Mouse (Mus musculus) thymus, postnatal 25 days (tissue): ENCODE results near the gene Clec16a.
A peak's percentile ranks its signal among the peaks of the same experiment; 100 is the strongest.

Source experiments
- DNase-seq: peaks from one replicate; pipeline ENCODE4 v3.0.0; 2022

Gene Clec16a

DNA sequence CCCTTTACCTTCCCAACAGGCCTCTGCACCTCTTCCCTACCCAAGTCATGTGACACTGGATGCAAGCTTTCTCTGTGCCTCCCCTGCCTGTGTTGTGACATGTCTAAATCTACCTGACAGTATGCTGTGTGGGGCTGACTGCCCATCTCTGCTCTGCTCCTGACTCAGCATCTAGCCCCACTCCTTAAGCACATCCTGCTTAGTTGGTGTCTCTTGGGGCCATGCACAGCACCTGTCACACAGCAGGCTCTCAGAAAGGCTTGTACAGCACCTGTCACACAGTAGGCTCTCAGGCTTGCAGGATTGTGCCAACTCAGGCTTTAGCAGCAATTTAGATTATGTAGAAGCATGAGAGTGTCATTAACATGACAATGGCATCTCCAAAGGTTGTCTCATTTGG is 106.7 kb downstream of the Clec16a start:
- no peak for DNase-seq

DNA sequence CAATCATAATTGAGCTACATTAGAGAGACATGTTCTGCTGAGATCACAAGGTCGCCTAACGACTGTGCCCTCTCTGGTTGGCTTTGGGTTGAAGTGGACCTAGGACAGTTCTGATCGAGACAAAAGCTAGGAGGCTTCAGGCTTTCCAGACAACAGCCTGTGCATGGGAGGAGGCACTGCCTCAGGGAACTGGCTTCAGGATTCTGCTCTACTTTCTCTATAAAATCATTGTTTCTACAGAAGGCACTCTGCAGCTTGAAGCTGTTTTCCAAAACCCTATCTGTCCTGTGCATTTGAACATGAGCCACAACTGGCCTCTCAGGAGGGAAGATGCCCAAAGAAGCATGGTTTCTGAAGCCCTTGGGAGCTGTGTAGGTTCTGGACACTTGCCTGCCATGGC is 107.8 kb downstream of the Clec16a start:
- no peak for DNase-seq

DNA sequence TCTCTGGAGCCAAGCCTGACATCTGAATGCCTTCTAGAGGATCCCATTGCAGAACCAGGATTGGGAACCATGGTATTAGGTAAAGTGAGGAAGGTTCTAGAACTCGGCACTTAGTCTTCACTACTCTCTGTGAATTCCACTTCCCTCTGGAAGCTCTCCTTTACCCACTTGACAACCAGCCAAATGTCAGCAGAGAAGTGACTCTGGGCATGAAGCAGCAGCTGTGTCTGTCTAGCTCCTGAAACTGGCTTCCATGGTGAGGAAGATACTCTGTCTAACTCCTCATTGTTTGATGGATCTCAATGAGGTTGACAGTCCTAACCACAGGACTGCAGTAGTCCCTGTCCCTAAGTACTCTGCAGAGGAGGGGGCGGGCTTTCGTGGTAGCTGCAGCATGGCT is 110.1 kb downstream of the Clec16a start:
- DNase-seq, result no peak

DNA sequence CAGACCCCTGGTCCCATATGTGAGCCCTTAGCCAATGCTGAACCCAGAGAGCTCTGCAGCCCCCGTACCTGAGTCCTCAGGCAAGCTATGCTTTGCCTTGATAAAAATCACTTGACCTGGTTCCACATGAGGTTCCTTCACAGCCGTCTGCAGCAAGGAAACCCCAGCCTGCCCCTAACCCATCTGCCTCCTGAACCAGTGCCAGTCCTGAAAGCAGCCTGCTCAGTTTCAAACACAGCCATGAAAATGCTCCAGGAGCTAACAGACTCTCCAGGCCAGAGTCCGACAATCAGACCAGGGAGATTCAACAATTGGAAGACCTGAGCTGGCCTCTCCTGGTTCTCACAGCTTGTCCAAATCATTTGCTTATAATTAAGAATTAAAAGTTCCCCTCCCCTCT is 110.8 kb downstream of the Clec16a start:
- DNase-seq, result no peak

DNA sequence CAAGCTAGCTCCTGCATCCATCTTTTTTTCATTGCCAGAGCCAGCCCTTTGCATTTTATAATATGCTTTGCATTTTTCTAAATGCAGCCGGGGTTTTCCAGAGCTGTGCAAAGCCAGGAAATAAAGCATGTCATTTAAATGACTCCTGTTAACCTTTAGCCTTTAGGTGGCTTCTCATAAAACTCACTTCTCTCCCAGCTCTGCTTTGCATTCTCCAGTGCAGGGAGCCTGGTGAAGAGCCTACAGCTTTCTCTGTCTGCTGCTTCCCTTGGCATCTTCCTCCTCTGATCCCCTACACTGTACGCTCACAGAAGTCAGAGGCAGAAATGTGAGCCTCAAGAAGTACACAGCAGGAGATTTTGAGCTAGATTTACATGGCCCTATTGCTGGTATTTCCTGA is 111.3 kb downstream of the Clec16a start:
- DNase-seq, result no peak

DNA sequence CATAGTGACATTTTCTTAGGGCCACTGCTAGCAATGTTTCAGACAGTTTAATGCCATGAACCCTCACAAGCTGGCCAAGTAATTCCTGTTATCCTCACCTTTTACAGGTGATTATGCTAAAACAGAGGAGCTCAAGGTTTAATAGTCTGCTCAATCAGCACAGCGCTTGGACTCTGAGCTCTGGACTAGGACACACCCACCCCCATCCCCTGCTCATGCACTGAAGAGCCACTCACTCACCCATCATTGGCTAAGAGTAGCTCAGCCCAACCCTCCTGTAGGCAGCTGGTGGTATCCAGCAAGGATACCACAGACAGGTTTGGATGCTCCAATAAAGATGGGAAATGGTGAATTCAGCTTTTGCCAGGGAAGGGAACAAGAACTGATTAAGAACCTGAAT is 111.8 kb downstream of the Clec16a start:
- DNase-seq, result no peak

DNA sequence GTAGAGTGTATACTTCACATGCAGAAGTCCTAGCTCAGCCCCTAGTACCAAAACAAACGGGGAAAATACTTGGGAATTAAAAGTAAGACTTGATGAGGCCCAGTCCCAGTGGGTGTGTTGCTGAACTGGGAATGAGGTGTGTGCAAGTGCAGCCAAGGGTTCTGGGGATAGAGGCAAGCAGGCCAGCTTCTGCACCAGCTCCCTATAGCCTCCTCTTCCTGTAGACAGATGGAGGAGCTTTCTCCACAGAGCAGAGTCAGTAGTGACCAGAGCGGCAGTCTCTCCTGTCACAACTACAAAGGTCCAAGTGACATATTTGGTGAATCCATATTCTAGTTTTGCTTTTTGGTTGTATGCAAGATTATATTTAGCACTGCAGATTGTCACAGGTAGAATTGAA is 114.1 kb downstream of the Clec16a start:
- no peak for DNase-seq

DNA sequence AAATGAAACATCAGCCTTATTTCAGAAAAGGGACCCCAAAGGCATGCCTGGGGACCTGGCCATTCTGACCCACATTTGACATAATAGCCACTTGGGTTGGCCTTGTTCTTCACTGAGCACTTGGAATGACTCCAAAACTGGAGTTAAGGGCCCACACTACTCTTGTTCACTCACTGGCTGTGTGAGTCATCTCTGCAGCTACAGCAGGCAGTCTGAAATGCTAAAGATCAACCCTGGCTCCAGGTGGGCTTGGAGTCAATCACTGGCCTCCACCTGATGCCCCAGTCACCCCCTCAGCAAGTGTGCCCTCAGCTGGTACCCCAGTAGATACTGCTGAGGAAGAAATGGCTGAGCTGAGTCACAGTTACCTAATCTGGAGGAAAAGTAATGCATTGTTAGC is 115.4 kb downstream of the Clec16a start:
- no peak for DNase-seq

DNA sequence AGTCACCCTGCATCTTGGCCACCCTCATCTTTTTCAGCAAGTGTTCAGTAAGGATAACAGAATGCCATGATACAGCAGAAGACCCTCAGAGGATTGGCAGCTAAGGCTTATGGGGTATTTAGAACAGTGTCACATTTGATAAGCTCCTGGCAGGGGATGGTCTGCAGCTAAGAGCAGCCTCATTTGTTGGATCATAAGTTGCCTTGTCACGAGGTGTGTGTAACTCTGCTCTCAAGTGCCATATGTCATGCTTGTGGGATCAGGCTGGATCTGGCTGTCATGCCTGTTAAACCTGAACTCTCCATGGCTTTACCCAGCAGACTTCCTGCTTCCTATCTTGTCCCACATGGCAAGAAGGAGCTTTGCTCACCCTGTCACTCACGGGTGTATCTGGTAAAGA is 116.2 kb downstream of the Clec16a start:
- DNase-seq, result no peak

DNA sequence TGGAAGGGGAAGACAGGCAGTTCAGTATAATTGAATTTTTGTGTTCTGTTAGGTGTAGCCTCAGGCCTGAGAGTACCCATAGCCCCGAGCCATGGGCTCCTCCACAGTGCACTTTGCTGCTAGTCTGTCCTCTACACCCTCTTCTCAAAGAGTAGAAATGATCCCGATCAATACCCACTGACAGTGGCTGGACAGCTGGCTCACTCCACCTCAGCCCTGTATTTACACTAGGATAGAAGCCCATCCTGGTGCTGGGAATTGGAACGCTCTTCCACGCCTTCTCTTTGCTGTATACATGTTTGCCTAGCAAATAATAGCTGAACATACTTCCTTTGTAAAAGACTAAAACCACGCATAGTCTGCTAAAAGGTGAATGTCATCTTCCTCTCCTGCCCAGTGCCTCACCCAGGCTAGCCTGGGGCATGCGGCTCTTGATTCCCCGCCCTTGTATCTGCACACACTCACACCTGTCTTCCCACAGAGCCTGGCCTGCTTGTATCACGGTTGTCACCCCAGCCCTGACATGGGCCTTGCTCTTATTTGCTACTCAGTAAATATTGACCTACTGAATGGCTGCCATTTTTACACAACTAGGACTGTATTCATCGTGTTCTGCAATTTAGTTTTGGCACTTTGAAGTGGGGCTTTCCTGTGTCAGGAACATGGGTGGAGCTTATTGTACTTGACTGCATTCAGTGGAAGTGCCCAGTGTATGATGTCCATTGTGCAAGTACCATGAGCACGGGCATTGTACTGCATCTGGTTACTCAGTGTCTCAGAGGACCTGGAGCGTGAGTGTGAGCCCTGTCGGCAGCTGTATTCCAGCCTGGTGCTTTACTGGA is 119.0 kb downstream of the Clec16a start:
- DNase-seq, result peak; percentile 33

DNA sequence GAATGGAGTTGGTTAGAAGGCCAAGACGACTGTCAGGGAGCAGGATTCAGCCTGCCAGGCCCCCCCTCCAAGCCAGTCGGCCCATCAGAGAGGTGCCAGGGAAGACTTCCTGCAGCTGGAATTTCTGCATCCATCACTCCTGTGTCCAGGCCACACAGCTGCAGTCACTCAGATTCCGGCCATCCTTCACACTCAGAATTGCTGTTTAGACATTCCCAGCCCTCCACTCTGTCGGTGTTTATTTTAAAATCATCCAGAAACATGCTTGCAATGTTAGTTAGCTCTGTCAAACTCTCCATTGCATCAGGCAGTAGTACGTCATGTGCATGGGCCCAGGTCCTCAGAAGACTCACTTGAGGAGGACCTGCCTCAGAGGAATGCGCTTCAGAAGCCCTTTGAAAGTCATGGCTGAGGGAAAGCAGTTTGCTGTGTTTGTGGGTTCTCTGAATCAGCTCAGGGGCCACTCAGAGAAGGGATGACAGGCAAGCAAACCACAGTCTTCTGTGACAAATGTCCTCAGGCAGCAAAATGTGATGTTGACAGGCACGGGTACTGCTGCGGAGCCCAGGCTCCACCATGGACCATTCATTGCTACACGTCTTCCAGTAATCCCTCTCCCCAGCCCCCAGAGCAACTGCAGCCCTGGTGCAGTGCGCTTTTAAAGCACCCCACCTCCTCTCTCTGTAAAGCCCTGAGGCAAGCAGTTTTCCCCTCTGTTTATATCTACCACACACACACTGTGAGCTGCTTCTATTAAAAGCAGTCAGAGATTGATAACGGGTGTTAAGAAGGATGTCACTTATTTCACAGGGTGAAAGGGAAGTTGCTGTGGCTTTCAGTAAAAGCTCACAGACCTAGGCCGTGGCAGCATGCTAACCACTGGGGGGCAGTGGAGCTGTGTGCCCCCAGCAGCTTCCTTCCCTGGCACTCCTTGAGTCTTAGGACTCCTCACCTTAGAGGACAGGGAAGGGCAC is 120.1 kb downstream of the Clec16a start:
- DNase-seq, result peak; percentile 92

DNA sequence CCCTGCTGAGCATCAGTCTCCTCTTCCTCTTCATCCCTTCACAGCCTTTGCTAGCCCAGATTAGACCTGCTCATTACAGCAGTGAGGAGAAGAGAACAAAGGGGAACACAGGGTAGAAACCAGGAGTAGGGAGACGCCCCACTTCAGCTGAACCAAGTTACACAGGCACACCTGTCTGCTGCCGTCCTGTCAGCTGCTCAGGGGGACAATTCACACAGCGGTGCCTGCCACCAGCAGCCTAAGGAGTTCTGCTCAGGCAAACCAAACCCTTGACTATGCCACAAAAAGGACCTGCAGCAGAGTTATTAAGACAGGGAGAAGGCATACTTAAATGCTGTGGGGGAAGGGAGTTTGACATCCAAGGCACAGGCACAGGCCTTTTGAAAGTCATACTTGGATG is 121.6 kb downstream of the Clec16a start:
- DNase-seq, result peak; percentile 77

DNA sequence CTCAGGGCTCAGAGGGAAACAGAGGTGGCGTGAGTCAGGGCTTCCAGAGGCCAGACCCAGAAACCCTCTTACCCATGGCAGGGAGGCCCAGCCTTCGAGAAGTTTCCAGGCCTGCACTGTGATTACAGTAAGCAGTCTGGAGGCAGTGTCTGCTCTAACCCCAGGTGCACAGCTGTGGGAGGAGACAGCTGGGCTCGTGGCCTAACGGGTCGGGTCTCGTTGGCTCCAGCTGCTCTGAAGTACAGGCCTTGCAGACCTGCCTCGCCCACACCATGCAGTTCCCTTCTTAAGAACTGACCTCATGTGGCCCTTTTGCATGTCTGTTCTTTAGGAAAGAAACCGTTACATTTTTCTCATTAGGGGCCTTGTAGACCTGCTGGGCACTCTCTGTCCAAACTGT is 123.3 kb downstream of the Clec16a start:
- peak; percentile 87 for DNase-seq

DNA sequence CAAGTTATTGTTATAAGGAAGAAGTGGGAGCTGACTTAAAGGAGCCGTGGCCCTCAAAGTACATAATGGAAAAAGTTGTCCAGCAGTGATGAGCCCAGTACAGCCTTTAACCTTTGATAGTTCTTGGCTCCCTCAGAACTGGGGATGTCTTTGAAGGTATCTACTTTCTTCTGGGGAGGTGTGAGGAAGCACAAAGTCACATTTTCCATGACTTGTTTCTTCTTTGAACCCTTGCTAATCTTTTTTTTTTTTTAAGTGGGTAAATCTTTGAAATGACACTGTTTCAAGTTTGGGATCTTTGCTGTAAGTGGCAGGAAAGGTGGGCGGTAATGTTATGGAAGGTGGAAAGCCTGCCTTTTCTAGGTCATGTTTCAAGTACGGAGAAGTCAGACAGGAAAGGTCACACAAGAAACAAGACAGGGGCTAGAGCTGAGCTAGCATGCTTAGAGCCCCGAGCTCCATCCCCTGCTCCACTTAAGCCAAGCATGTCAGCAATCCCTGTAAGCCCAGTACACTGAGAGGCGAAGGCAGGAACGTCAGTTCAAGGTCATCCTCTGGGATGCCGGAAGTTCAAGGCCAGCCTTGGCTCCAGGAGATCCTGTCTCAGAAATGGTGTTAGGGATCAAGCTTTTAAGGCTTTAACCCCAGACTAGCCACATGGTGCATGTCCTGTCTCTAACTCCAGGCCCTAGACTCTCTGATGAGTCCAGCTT is 124.0 kb downstream of the Clec16a start:
- peak; percentile 56 for DNase-seq

DNA sequence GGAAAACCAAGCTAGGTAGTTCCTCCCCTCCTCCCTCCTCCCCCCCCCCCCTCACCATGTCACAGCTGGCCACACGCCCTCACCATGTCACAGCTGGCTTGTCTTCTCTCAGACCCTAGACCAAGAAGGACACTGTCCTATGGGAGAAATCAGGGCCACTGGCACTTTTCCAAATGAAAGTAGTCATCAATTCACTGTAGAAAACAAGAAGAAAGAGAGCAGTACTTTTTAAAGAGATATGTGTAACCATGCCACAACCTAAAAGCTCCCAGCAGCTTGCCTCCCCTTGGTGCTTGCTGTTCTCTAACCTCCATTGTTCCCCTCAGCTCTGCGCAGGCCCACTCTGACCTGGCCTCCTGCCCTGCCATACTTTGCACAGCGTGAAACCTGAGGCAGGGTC is 124.8 kb downstream of the Clec16a start:
- peak; percentile 19 for DNase-seq

DNA sequence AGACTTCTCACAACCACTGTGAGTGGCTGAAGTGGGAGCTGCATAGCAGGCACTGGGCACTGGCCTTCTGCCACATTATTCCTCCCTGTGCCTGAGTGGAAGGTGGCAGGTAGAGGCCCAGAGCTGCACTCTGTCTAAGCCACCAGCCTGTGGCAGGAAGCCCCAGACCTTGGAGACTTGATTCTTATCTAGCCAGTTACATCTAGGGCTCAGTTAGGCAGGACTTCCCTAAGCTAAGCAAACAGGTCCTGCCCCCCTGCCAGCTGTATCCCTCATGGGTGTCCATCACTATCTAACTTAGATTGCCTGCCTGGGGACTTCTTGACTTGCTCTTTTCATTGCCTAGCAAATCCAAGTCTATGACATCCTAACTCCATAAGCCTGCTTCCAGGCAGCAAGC is 127.4 kb downstream of the Clec16a start:
- DNase-seq, result peak; percentile 63

DNA sequence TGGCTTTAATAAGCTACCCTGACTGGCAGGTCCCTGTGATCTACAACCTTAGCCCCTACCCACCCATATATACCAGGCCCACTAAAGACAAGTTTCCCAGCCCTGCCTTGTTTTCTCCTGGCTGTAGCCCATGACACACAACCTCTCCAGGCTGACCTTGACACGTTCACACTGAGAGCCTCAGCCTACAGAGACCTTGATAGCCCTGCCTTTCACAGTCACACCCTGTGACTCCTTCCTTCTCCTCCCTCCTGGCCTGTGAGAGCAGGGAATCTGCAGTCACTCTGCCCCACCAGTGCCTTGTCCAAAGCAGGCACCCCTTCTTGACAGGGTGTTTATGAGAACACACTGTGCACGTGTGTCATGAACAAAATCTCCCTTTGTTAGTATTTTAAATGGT is 128.9 kb downstream of the Clec16a start:
- DNase-seq, result peak; percentile 25

DNA sequence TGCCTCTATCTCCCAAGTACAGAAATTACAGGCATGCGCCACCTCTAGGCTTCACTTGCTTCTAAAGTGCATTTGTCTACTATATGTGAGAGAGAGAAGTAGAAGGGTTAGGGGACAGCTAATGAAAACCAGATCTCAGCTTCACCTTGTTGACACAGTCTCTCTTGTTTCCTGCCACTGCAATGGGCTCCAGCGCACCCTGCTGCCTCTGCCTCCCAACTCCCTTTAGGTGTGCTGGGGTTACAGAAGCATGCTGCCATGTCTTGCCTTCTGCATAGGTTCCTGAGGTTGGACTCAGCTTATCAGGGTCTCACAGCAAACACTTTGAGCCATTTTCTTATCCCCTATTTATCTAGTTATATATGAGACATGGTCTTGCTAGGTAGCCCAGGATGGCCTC is 129.8 kb downstream of the Clec16a start:
- peak; percentile 55 for DNase-seq

DNA sequence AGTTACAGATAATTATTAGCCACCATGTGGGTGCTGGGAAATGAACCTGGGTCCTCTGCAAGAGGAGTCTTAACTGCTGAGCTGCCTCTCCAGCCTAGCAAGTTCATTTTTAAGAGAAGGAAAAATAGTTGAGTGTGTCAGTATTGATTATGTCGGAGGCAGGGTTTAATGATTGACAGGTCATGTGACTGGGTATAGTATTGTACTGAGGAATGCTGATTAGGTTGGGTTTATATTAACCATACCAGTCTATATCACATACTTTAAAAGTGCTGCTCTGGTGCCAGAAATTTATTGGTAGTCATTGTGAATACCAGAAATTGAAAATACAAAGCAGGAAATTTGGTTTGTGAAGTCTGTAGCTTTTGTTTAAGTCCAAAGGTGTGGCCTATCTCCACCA is 130.5 kb downstream of the Clec16a start:
- no peak for DNase-seq

DNA sequence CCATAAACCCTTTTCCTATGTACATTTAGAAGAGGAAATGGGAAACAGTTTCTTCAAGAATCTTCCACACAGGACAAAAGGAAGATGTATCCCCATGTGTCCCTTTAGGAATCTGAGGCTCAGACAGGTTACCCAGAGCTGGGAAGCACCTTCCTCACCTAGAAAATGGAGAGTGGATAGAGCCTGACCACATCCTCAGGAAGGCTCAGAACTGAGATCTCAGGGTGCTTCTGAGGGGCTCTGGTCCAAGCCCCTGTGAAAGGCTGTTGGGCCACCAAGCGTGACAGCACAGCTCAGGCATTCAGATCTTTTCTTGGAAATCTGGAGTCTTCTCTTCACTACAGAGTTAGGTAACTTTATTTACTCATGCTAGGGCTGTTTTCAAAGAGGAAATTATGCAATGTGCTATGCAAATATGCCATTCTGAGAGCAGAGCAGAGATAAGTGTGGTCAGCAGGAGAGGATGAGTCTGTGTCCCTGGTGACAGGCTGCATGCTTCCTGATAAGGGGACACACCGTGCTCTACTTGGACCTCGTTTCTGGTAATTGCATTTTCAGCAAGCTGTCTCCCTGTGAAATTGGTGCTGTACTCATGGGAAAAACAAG is 131.4 kb downstream of the Clec16a start:
- no peak for DNase-seq

DNA sequence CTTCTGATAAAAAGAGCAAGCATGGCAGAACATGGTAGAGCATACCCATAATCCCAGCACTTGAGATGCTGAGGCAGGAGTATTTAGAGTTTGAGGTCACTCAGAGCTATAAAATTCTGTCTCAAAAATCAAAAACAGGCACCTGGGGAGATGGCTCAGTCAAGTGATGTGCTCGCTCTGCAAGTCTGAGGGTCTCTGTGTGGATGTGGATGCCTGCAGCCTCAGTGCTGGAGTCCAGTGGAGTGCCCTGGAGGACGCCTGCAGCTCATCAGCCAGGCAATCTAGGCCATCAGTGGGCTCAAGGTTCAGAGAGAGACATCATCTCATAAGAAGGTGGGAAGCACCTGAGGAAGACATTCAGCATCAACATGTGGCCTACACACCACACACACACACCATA is 137.4 kb downstream of the Clec16a start:
- DNase-seq, result peak; percentile 53

DNA sequence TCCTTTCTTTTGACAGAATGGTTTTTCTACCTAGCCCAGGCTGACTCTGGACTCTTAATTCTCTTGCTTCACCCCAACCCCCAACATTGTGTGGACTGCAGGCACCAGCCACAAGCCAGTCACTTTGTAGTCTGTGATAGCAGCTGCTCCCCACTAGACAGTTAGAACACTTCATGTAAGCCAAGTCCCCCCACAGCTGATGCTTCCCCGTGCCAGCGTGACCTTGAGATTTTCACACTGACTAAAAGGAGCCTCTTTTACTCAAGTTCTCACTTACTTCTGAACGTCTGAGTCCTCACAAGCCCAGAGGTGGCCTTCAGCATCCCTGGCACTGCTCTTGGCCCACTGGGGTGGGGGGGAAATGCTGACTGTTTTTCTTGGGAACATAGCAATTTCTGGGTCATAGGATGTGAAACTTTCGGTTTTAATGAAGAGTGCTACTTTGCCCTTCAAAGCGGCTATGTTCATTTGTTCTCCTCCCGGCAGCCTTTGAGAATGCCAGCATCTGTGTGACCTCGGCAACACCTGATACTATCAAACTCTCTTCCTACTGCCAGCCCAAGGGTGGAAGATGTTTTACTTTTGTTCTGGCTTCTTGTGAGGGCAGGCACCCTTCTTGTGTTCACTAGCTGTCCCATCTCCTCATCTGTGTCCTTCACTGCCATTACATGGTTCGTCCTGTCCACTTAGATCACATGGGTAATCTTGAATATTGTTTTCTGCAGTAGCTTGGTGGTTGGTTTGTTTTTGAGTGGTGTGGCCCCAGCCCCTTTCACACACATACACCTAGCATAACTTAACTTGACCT is 138.3 kb downstream of the Clec16a start:
- peak; percentile 75 for DNase-seq
